Mouse (Mus musculus): Measurements from ENCODE around the gene Tnk1.

DNA sequence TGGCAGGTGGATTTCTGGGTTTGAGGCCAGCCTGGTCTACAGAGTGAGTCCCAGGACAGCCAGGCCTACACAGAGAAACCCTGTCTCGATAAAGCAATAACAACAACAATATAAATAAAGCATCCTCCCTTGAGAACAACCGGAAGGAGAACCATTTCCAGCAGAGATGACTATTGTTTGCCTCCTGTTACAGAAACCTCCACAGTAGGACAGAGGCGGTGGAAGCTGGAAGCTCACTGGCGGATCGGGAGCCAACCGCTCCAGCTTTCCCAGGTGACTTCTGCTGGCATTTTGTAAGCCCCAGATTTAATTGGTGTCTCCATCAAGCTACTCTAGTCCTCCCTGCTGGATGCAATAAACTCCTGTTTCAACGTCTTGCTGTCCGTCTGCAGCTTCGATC, 7.0 kb upstream of the Tnk1 start:
- TF ChIP-seq CTCF (IDR thresholded peaks at IDR 0.05; ENCODE audit: low read depth) (no peak), EP300 (IDR thresholded peaks at IDR 0.05; ENCODE audit: low read depth) (no peak)
